Mouse (Mus musculus): ENCODE measurements at regions not wholly inside any gene's neighbourhood (a gene's known extent, or its start where the extent isn't known, plus 50 kb on each side); places are given as distances from the start of the nearest gene placed in this dataset.

- DNase-seq (ENCODE audit: low read depth, low spot score): no peak
These were observed 135.3 kb upstream of the Gm37988 start for GRCm38 (mm10) chr1:4672344-4672743.

- DNase-seq (ENCODE audit: low read depth, low spot score): no peak
These were observed 120.1 kb upstream of the Gm37988 start for GRCm38 (mm10) chr1:4687605-4688004.

GRCm38 (mm10) chr1:4689096-4689495, 118.6 kb upstream of the Gm37988 start:
- no peak for DNase-seq (ENCODE audit: low read depth, low spot score)

GRCm38 (mm10) chr1:4703316-4703715, 104.4 kb upstream of the Gm37988 start:
- peak; percentile 22 for DNase-seq (ENCODE audit: low read depth, low spot score)

- DNase-seq (ENCODE audit: low read depth, low spot score): no peak
These were observed 101.5 kb upstream of the Gm37988 start for GRCm38 (mm10) chr1:4706171-4706570.

- no peak for DNase-seq (ENCODE audit: low read depth, low spot score)
These were observed 85.3 kb upstream of the Gm37988 start for GRCm38 (mm10) chr1:4722333-4722931.
